Mouse (Mus musculus): Measurements from ENCODE around the gene Ufd1. TPM values are rescaled to one million over a fixed set of nuclear protein-coding genes. Genes with fewer than 3 reads are reported as not detected.

The Ufd1 gene
- total RNA-seq, 2 experiments from 2014 or later = 85.5 to 94.7 TPM

- no peak for DNase-seq (ENCODE audit: extremely low spot score in 1 of 2, low spot score in 2 of 2)
- intact Hi-C loops (cut with DNase I) = no loop called here
- H3K4me3 ChIP-seq = no peak overlapping the region
- no peak for TF ChIP-seq CTCF (IDR thresholded peaks at IDR 0.05)
- H3K27ac ChIP-seq = no peak overlapping the region
Observed at GRCm38 (mm10) chr16:18785025-18785424, 26.6 kb upstream of the Ufd1 start.

GRCm38 (mm10) chr16:18785485-18785884, 26.1 kb upstream of the Ufd1 start:
- no peak overlapping the region for H3K4me3 ChIP-seq
- no peak overlapping the region for H3K27ac ChIP-seq
- no peak for DNase-seq (ENCODE audit: extremely low spot score in 1 of 2, low spot score in 2 of 2)
- no peak for TF ChIP-seq CTCF (IDR thresholded peaks at IDR 0.05)
- intact Hi-C loops (cut with DNase I) = no loop called here

GRCm38 (mm10) chr16:18786652-18787051, 24.9 kb upstream of the Ufd1 start:
- Histone ChIP-seq H3K27ac (no peak overlapping the region), H3K4me3 (no peak overlapping the region)
- no peak for DNase-seq (ENCODE audit: extremely low spot score in 1 of 2, low spot score in 2 of 2)
- intact Hi-C loops (cut with DNase I) = no loop called here
- no peak for TF ChIP-seq CTCF (IDR thresholded peaks at IDR 0.05)

- no peak overlapping the region for H3K27ac ChIP-seq
- no peak for DNase-seq (ENCODE audit: extremely low spot score in 1 of 2, low spot score in 2 of 2)
- TF ChIP-seq CTCF (IDR thresholded peaks at IDR 0.05) = no peak
- intact Hi-C loops (cut with DNase I) = no loop called here
- H3K4me3 ChIP-seq = no peak overlapping the region
Observed at GRCm38 (mm10) chr16:18788627-18789406, 22.8 kb upstream of the Ufd1 start.

- H3K27ac ChIP-seq = no peak overlapping the region
- peak in 1 of 2 experiments; percentile 35 for DNase-seq (ENCODE audit: extremely low spot score in 1 of 2, low spot score in 2 of 2)
- H3K4me3 ChIP-seq = no peak overlapping the region
- TF ChIP-seq CTCF (IDR thresholded peaks at IDR 0.05) = no peak
- intact Hi-C loops (cut with DNase I) = loop anchor here (10.0 kb wide), 1 partner anchor 351 kb away; no protein-coding TSS in a partner anchor
Observed at GRCm38 (mm10) chr16:18795223-18795899, 16.2 kb upstream of the Ufd1 start.

- TF ChIP-seq CTCF (IDR thresholded peaks at IDR 0.05) = no peak
- no peak overlapping the region for H3K4me3 ChIP-seq
- H3K27ac ChIP-seq = no peak overlapping the region
- intact Hi-C loops (cut with DNase I) = loop anchor here (10.0 kb wide), 1 partner anchor 352 kb away; no protein-coding TSS in a partner anchor
- DNase-seq (ENCODE audit: extremely low spot score in 1 of 2, low spot score in 2 of 2) = no peak
Observed at GRCm38 (mm10) chr16:18796645-18797044, 14.9 kb upstream of the Ufd1 start.

- TF ChIP-seq CTCF (IDR thresholded peaks at IDR 0.05) = no peak
- DNase-seq (ENCODE audit: extremely low spot score in 1 of 2, low spot score in 2 of 2) = no peak
- Histone ChIP-seq H3K4me3 (no peak overlapping the region), H3K27ac (no peak overlapping the region)
- intact Hi-C loops (cut with DNase I) = loop anchor here (1.0 to 10.0 kb wide), 3 partner anchors 102 to 353 kb away; no protein-coding TSS in a partner anchor
Observed at GRCm38 (mm10) chr16:18798151-18798550, 13.4 kb upstream of the Ufd1 start.

- TF ChIP-seq CTCF (IDR thresholded peaks at IDR 0.05) = peak; percentile 94
- Histone ChIP-seq H3K4me3 (no peak overlapping the region), H3K27ac (no peak overlapping the region)
- DNase-seq (ENCODE audit: extremely low spot score in 1 of 2, low spot score in 2 of 2) = peak; percentile 71 to 74
- intact Hi-C loops (cut with DNase I) = loop anchor here (1.0 to 10.0 kb wide), 3 partner anchors 103 to 354 kb away; no protein-coding TSS in a partner anchor
Observed at GRCm38 (mm10) chr16:18798841-18799240, 12.7 kb upstream of the Ufd1 start.

- Histone ChIP-seq H3K27ac (no peak overlapping the region), H3K4me3 (no peak overlapping the region)
- intact Hi-C loops (cut with DNase I) = no loop called here
- DNase-seq (ENCODE audit: extremely low spot score in 1 of 2, low spot score in 2 of 2) = no peak
- TF ChIP-seq CTCF (IDR thresholded peaks at IDR 0.05) = no peak
Observed at GRCm38 (mm10) chr16:18805746-18806145, 5.8 kb upstream of the Ufd1 start.

- no peak for TF ChIP-seq CTCF (IDR thresholded peaks at IDR 0.05)
- Histone ChIP-seq H3K4me3 (no peak overlapping the region), H3K27ac (no peak overlapping the region)
- DNase-seq (ENCODE audit: extremely low spot score in 1 of 2, low spot score in 2 of 2) = no peak
- intact Hi-C loops (cut with DNase I) = no loop called here
Observed at GRCm38 (mm10) chr16:18809001-18809400, 2.6 kb upstream of the Ufd1 start.

- no peak for DNase-seq (ENCODE audit: extremely low spot score in 1 of 2, low spot score in 2 of 2)
- no peak overlapping the region for H3K27ac ChIP-seq
- TF ChIP-seq CTCF (IDR thresholded peaks at IDR 0.05) = no peak
- intact Hi-C loops (cut with DNase I) = no loop called here
- peak overlapping the region; percentile 62 for H3K4me3 ChIP-seq
Observed at GRCm38 (mm10) chr16:18811032-18811431, 547 bp upstream of the Ufd1 start.

- DNase-seq (ENCODE audit: extremely low spot score in 1 of 2, low spot score in 2 of 2) = no peak
- no peak for TF ChIP-seq CTCF (IDR thresholded peaks at IDR 0.05)
- Histone ChIP-seq H3K4me3 (peak overlapping the region; percentile 62), H3K27ac (peak overlapping the region; percentile 95)
- intact Hi-C loops (cut with DNase I) = no loop called here
Observed at GRCm38 (mm10) chr16:18812385-18812910, 869 bp downstream of the Ufd1 start.
